Mouse (Mus musculus): ENCODE data around the gene Gpr85. TPM values are rescaled to one million over a fixed set of nuclear protein-coding genes. Genes with fewer than 3 reads are reported as not detected.

Gene Gpr85
- polyA plus RNA-seq, 1 experiment from 2014 or later: 0.11 TPM

DNA sequence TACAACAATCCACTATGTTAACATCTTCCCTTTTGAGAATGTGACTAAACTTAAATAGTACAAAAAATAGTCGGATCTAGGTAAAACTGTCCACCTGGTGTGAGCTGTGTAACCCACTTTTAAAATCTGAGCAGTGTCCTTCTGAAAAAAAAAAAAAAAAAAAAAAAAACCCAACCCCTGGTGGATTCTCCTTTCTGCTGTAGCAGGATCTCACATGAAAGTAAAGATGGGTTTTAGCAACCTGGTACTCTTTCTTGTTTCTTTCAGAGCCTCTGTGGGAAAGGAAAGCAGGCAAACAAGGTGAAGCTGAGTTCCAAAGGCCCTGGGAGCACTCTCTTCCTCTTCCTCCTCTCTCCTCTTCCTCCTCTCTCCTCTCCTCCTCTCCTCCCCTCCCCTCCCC, 10.9 kb downstream of the Gpr85 start:
- H3K9me3 ChIP-seq (ENCODE audit: low read length): no peaks in the 10 kb centered on the region
- H3K36me3 ChIP-seq (replicated peaks; ENCODE audit: insufficient read depth, low read length): no peaks in the 10 kb centered on the region
- no peak for DNase-seq
- H3K4me3 ChIP-seq (ENCODE audit: low read depth, low read length): no peak overlapping the region
- H3K9ac ChIP-seq (replicated peaks): no peak overlapping the region
- WGBS (ENCODE audit: insufficient replicate concordance): 53% methylated on average over 1 of the region's 1 CpGs
- TF ChIP-seq CTCF (IDR thresholded peaks at IDR 0.05; ENCODE audit: low read depth) (no peak), EP300 (IDR thresholded peaks at IDR 0.05; ENCODE audit: low read depth) (no peak)
- no peak overlapping the region for H3K27ac ChIP-seq (ENCODE audit: low read depth)
- H3K27me3 ChIP-seq (ENCODE audit: insufficient read depth, low read length): no peaks in the 10 kb centered on the region
- no peaks in the 10 kb centered on the region for H3K4me1 ChIP-seq (ENCODE audit: insufficient read depth)
- no peak overlapping the region for H3K4me2 ChIP-seq (ENCODE audit: low read depth, low read length)
- ATAC-seq: no peak

DNA sequence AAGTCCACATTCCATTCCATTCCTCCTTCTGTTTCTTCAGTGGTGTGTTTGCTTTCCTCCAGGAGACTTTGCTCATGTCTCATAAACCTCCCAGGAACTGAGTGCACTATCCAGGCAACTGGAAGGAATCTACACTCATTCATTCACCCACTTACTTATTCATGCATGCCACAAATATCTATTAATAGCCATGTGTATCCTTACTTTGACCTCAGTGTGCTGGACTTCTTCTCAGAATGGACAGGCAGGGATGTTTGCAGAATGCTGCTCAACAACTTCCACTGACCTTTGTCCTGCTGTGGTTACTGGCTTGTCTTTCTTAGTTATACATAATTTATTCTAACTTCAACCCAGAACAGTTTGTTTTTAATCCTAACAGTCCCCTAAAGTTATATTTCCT, 23.1 kb downstream of the Gpr85 start:
- Histone ChIP-seq H3K27me3 (ENCODE audit: insufficient read depth, low read length) (no peaks in the 10 kb centered on the region), H3K4me1 (ENCODE audit: insufficient read depth) (no peaks in the 10 kb centered on the region), H3K36me3 (replicated peaks; ENCODE audit: insufficient read depth, low read length) (no peaks in the 10 kb centered on the region), H3K4me2 (ENCODE audit: low read depth, low read length) (no peak overlapping the region), H3K4me3 (ENCODE audit: low read depth, low read length) (no peak overlapping the region), H3K9ac (replicated peaks) (no peak overlapping the region), H3K27ac (ENCODE audit: low read depth) (no peak overlapping the region), H3K9me3 (ENCODE audit: low read length) (no peaks in the 10 kb centered on the region)
- ATAC-seq (no peak), DNase-seq (no peak)
- TF ChIP-seq EP300 (IDR thresholded peaks at IDR 0.05; ENCODE audit: low read depth) (no peak), CTCF (IDR thresholded peaks at IDR 0.05; ENCODE audit: low read depth) (no peak)

DNA sequence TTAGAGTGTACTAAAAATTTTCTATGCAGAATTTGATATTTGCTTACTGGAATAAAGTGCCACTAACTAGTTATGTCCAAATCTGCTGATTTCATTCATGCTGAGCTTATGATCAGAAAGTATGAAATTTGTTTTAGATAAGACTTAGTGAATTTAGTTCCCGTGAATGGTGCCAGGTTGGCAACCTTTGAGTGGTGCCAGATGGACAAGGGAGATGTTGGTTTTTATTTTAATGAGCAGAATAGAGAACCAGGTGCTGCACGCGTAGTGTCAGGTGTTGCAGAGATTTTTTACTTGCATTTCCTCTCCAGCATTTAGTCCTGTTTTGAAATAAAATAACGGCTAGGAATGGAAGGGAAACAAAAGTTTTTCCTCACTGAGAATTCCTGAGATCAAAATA, 27.6 kb downstream of the Gpr85 start:
- 76% methylated on average over 4 of the region's 4 CpGs for WGBS (ENCODE audit: insufficient replicate concordance)
- H3K36me3 ChIP-seq (replicated peaks; ENCODE audit: insufficient read depth, low read length): no peaks in the 10 kb centered on the region
- H3K9me3 ChIP-seq (ENCODE audit: low read length): no peaks in the 10 kb centered on the region
- no peak overlapping the region for H3K27ac ChIP-seq (ENCODE audit: low read depth)
- no peaks in the 10 kb centered on the region for H3K27me3 ChIP-seq (ENCODE audit: insufficient read depth, low read length)
- H3K9ac ChIP-seq (replicated peaks): no peak overlapping the region
- no peaks in the 10 kb centered on the region for H3K4me1 ChIP-seq (ENCODE audit: insufficient read depth)
- no peak overlapping the region for H3K4me2 ChIP-seq (ENCODE audit: low read depth, low read length)
- ATAC-seq: no peak
- no peak overlapping the region for H3K4me3 ChIP-seq (ENCODE audit: low read depth, low read length)
- DNase-seq: no peak
- TF ChIP-seq CTCF (IDR thresholded peaks at IDR 0.05; ENCODE audit: low read depth) (no peak), EP300 (IDR thresholded peaks at IDR 0.05; ENCODE audit: low read depth) (no peak)

DNA sequence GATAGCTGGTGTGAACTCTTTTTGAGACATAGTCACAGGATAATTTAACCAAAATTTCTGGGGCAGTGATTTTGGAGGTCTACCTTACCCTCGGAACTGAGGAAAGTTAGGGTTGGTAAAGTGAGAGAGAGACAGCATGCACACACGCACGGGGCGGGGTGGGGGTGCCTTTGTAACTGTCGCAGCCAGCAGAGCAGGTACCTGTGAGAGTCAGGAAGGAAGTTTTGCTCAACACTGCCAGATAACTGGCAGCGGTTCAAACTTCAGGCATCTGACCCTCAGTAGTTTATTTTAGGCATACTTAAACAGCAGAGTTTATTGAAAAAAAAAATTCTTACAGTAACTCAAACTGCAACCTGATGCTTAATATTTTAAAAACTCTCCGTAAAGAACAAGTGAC, 39.7 kb downstream of the Gpr85 start:
- H3K4me3 ChIP-seq (ENCODE audit: low read depth, low read length): no peak overlapping the region
- no peaks in the 10 kb centered on the region for H3K27me3 ChIP-seq (ENCODE audit: insufficient read depth, low read length)
- H3K4me2 ChIP-seq (ENCODE audit: low read depth, low read length): no peak overlapping the region
- no peak overlapping the region for H3K9ac ChIP-seq (replicated peaks)
- H3K4me1 ChIP-seq (ENCODE audit: insufficient read depth): no peaks in the 10 kb centered on the region
- no peak overlapping the region for H3K27ac ChIP-seq (ENCODE audit: low read depth)
- 27% methylated on average over 7 of the region's 7 CpGs for WGBS (ENCODE audit: insufficient replicate concordance)
- DNase-seq (no peak), ATAC-seq (no peak)
- H3K36me3 ChIP-seq (replicated peaks; ENCODE audit: insufficient read depth, low read length): no peaks in the 10 kb centered on the region
- TF ChIP-seq EP300 (IDR thresholded peaks at IDR 0.05; ENCODE audit: low read depth) (no peak), CTCF (IDR thresholded peaks at IDR 0.05; ENCODE audit: low read depth) (no peak)
- no peaks in the 10 kb centered on the region for H3K9me3 ChIP-seq (ENCODE audit: low read length)

DNA sequence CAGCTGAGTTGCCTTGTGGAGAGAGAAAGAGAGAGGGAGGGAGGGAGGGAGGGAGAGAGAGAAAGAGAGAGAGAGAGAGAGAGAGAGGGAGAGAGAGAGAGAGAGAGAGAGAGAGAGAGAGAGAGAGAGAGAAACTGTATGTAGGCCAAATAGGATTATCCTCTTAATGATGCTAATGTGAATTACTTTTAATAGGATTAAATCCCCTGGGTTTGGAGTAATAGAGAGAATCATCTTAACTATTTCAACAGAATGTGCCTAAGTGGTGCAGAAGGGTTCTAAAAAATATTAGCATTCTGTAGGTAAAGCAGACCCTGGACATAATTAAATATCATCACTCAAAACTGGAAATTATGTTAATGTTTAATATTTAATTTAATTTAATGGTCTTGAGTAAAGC, 42.4 kb downstream of the Gpr85 start:
- H3K9ac ChIP-seq (replicated peaks): no peak overlapping the region
- H3K27ac ChIP-seq (ENCODE audit: low read depth): no peak overlapping the region
- ATAC-seq (no peak), DNase-seq (no peak)
- H3K4me1 ChIP-seq (ENCODE audit: insufficient read depth): no peaks in the 10 kb centered on the region
- no peak overlapping the region for H3K4me3 ChIP-seq (ENCODE audit: low read depth, low read length)
- no peaks in the 10 kb centered on the region for H3K27me3 ChIP-seq (ENCODE audit: insufficient read depth, low read length)
- TF ChIP-seq CTCF (IDR thresholded peaks at IDR 0.05; ENCODE audit: low read depth): no peak
- TF ChIP-seq EP300 (IDR thresholded peaks at IDR 0.05; ENCODE audit: low read depth): no peak
- no peak overlapping the region for H3K4me2 ChIP-seq (ENCODE audit: low read depth, low read length)
- no peaks in the 10 kb centered on the region for H3K36me3 ChIP-seq (replicated peaks; ENCODE audit: insufficient read depth, low read length)
- no peaks in the 10 kb centered on the region for H3K9me3 ChIP-seq (ENCODE audit: low read length)

Other genes starting within 250 kb of the Gpr85 start
- 10.7 and 11.4 TPM in 2 replicates for gene Tmem168, start 231.8 kb downstream of the Gpr85 start, polyA plus RNA-seq (2015; fragmentation: Nextera tagmentation; extraction: Ambion mirVana)
- gene Bmt2, start 162.0 kb downstream of the Gpr85 start, polyA plus RNA-seq (2015; fragmentation: Nextera tagmentation; extraction: Ambion mirVana): 3.2 TPM in 2 replicates
- 39.2 and 42.4 TPM in 2 replicates for gene 2610001J05Rik, start 31.6 kb upstream of the Gpr85 start, polyA plus RNA-seq (2015; fragmentation: Nextera tagmentation; extraction: Ambion mirVana)